Mouse (Mus musculus): ENCODE data around the gene Pthlh. TPM values are rescaled to one million over a fixed set of nuclear protein-coding genes. Genes with fewer than 3 reads are reported as not detected.

The Pthlh gene
- total and polyA plus RNA-seq, 2 experiments from 2014 or later = 2.3 to 2.5 TPM

DNA sequence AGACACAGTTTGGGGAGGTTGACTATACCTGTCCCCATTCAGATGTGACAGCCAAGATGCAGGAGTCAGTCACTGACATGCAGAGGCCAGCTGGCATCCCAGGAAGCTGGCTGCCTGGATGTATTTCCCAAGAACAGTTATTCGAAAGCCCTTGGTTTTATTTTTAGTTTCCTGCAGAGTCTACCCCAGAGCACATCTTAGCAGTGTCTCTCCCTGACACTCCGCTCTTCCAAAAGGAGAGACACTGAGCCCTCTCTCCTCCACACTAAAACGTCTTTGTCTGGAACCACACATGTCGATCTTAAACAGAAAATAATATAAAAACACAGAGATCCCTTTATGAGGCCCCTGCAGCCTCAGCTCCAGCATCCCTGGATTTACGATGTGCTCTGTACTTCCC lies 44.9 kb downstream of the Pthlh start:
- TF ChIP-seq CTCF (IDR thresholded peaks at IDR 0.05) = no peak
- H3K36me3 ChIP-seq (ENCODE audit: insufficient read depth, low read length) = no peaks in the 10 kb centered on the region
- H3K9me3 ChIP-seq (ENCODE audit: low read length) = no peaks in the 10 kb centered on the region
- no peak overlapping the region for H3K27ac ChIP-seq (ENCODE audit: low read depth, low read length)
- DNase-seq (ENCODE audit: low spot score) (no peak), ATAC-seq (ENCODE audit: low FRiP score) (no peak; the same call in 1 of the 2 replicates)
- H3K4me3 ChIP-seq (ENCODE audit: low read depth, low read length) = no peak overlapping the region
- H3K9ac ChIP-seq (replicated peaks; ENCODE audit: low read length, poor library complexity, severe bottlenecking) = no peak overlapping the region
- H3K4me2 ChIP-seq (ENCODE audit: low read depth, low read length, poor library complexity, severe bottlenecking) = no peak overlapping the region
- H3K27me3 ChIP-seq (ENCODE audit: insufficient read depth, low read length) = no peaks in the 10 kb centered on the region
- 83% methylated on average over 5 of the region's 5 CpGs for WGBS
- H3K4me1 ChIP-seq (ENCODE audit: insufficient read depth, low read length) = no peaks in the 10 kb centered on the region

GRCm38 (mm10) chr6:147216156-147216555 lies 47.8 kb downstream of the Pthlh start:
- ATAC-seq (ENCODE audit: low FRiP score) (no peak), DNase-seq (ENCODE audit: low spot score) (no peak)
- no peak for TF ChIP-seq CTCF (IDR thresholded peaks at IDR 0.05)
- H3K4me2 ChIP-seq (ENCODE audit: low read depth, low read length, poor library complexity, severe bottlenecking) = no peak overlapping the region
- H3K9me3 ChIP-seq (ENCODE audit: low read length) = no peaks in the 10 kb centered on the region
- no peaks in the 10 kb centered on the region for H3K27me3 ChIP-seq (ENCODE audit: insufficient read depth, low read length)
- WGBS = 100% methylated on average over 1 of the region's 1 CpGs
- H3K4me1 ChIP-seq (ENCODE audit: insufficient read depth, low read length) = no peaks in the 10 kb centered on the region
- H3K36me3 ChIP-seq (ENCODE audit: insufficient read depth, low read length) = no peaks in the 10 kb centered on the region
- no peak overlapping the region for H3K9ac ChIP-seq (replicated peaks; ENCODE audit: low read length, poor library complexity, severe bottlenecking)
- no peak overlapping the region for H3K27ac ChIP-seq (ENCODE audit: low read depth, low read length)
- no peak overlapping the region for H3K4me3 ChIP-seq (ENCODE audit: low read depth, low read length)

GRCm38 (mm10) chr6:147207821-147208330 lies 56.1 kb downstream of the Pthlh start:
- H3K4me1 ChIP-seq (ENCODE audit: insufficient read depth, low read length) = no peaks in the 10 kb centered on the region

More at GRCm38 (mm10) chr6:147207821-147208330, 56.1 kb downstream of the Pthlh start:
- no peak for ATAC-seq (ENCODE audit: low FRiP score)
- H3K4me3 ChIP-seq (ENCODE audit: low read depth, low read length) = no peak overlapping the region
- 88% methylated on average over 5 of the region's 5 CpGs for WGBS
- no peaks in the 10 kb centered on the region for H3K36me3 ChIP-seq (ENCODE audit: insufficient read depth, low read length)
- no peak overlapping the region for H3K4me2 ChIP-seq (ENCODE audit: low read depth, low read length, poor library complexity, severe bottlenecking)
- no peak overlapping the region for H3K27ac ChIP-seq (ENCODE audit: low read depth, low read length)
- H3K9me3 ChIP-seq (ENCODE audit: low read length) = no peaks in the 10 kb centered on the region
- TF ChIP-seq CTCF (IDR thresholded peaks at IDR 0.05) = no peak
- no peak overlapping the region for H3K9ac ChIP-seq (replicated peaks; ENCODE audit: low read length, poor library complexity, severe bottlenecking)
- no peaks in the 10 kb centered on the region for H3K27me3 ChIP-seq (ENCODE audit: insufficient read depth, low read length)
- DNase-seq (ENCODE audit: low spot score) = no peak

Other genes starting within 250 kb of the Pthlh start
- 0.49 and 0.90 TPM in 2 replicates for gene Rep15, start 231.6 kb downstream of the Pthlh start, total RNA-seq (2014; rRNA removed)
- gene Rep15, start 231.6 kb downstream of the Pthlh start, polyA plus RNA-seq (2015; fragmentation: Nextera tagmentation; extraction: Ambion mirVana) = 0.59 and 0.83 TPM in 2 replicates
- gene Mrps35, start 221.4 kb downstream of the Pthlh start, total RNA-seq (2014; rRNA removed) = 8.9 and 9.4 TPM in 2 replicates
- 61.0 and 72.6 TPM in 2 replicates for gene Mrps35, start 221.4 kb downstream of the Pthlh start, polyA plus RNA-seq (2015; fragmentation: Nextera tagmentation; extraction: Ambion mirVana)
- gene Mansc4, start 177.2 kb downstream of the Pthlh start, total RNA-seq (2014; rRNA removed) = 0.57 and 1.9 TPM in 2 replicates
- 1.4 TPM in 2 replicates for gene Mansc4, start 177.2 kb downstream of the Pthlh start, polyA plus RNA-seq (2015; fragmentation: Nextera tagmentation; extraction: Ambion mirVana)
- 26.0 and 32.5 TPM in 2 replicates for gene Klhl42, start 172.8 kb downstream of the Pthlh start, total RNA-seq (2014; rRNA removed)
- 6.4 and 6.5 TPM in 2 replicates for gene Klhl42, start 172.8 kb downstream of the Pthlh start, polyA plus RNA-seq (2015; fragmentation: Nextera tagmentation; extraction: Ambion mirVana)
- gene Ccdc91, start 211.6 kb upstream of the Pthlh start, total RNA-seq (2014; rRNA removed) = 36.5 and 38.2 TPM in 2 replicates
- 40.3 and 47.6 TPM in 2 replicates for gene Ccdc91, start 211.6 kb upstream of the Pthlh start, polyA plus RNA-seq (2015; fragmentation: Nextera tagmentation; extraction: Ambion mirVana)